Mouse (Mus musculus): ENCODE measurements around the gene Ucp1.

Gene Ucp1

GRCm38 (mm10) chr8:83331899-83332697, 41.9 kb downstream of the Ucp1 start, which contains the start of gene Elmod2:
Gene Elmod2 (minus strand): TSS chr8:83332486.
- peak; percentile 98 for DNase-seq

GRCm38 (mm10) chr8:83332864-83333263, 42.7 kb downstream of the Ucp1 start:
- DNase-seq = no peak

GRCm38 (mm10) chr8:83342076-83342475, 51.9 kb downstream of the Ucp1 start:
- DNase-seq = no peak

- no peak for DNase-seq
Measured at GRCm38 (mm10) chr8:83342693-83343092, 52.5 kb downstream of the Ucp1 start.
